Mouse (Mus musculus): Measurements from ENCODE around the gene Nfrkb.

GRCm38 (mm10) chr9:31404311-31404710 lies 18.3 kb downstream of the Nfrkb start:
- no peak for TF ChIP-seq POLR2A (IDR thresholded peaks at IDR 0.05; ENCODE audit: insufficient read depth, low read depth, low read length)
- no peak for TF ChIP-seq CTCF (IDR thresholded peaks at IDR 0.05; ENCODE audit: insufficient read depth, low read depth, low read length)

All from olfactory bulb, adult 2 months (tissue).